Mouse (Mus musculus) heart, embryonic 12.5 days (tissue): ENCODE measurements around the gene Actr5. TPM values are rescaled to one million over a fixed set of nuclear protein-coding genes. Genes with fewer than 3 reads are reported as not detected.

Experiments
- ATAC-seq: fragments of 200-750 bp; cut with Nextera tagmentation; 2 replicates; pipeline ENCODE4 v1.8.0; 2017; ENCODE audit warnings: moderate TSS enrichment, moderate library complexity; ENCODE audit not compliant: insufficient number of reproducible peaks, low FRiP score
- H3K27ac ChIP-seq: fragments of 300-500 bp; sonication (generic); 2 replicates; pipeline ENCODE4 v1.5.1; 2016; ENCODE audit warnings: mild to moderate bottlenecking, moderate library complexity; ENCODE audit not compliant: poor library complexity, severe bottlenecking
- H3K27me3 ChIP-seq: fragments of 300-500 bp; sonication (generic); replicated peaks from 2 replicates; pipeline ENCODE4 v1.6.1; 2016; ENCODE audit warnings: mild to moderate bottlenecking, moderate library complexity
- H3K36me3 ChIP-seq: fragments of 300-500 bp; sonication (generic); 2 replicates; pipeline ENCODE4 v1.6.1; 2016; ENCODE audit warnings: mild to moderate bottlenecking, moderate library complexity
- H3K4me1 ChIP-seq: fragments of 300-500 bp; sonication (generic); replicated peaks from 2 replicates; pipeline ENCODE4 v1.6.1; 2016; ENCODE audit warnings: mild to moderate bottlenecking
- H3K4me2 ChIP-seq: fragments of 300-500 bp; sonication (generic); 2 replicates; pipeline ENCODE4 v1.6.1; 2016; ENCODE audit warnings: mild to moderate bottlenecking, moderate library complexity
- H3K4me3 ChIP-seq: fragments of 300-500 bp; sonication (generic); 2 replicates; pipeline ENCODE4 v1.5.1; 2016; ENCODE audit warnings: mild to moderate bottlenecking
- H3K9ac ChIP-seq: fragments of 300-500 bp; sonication (generic); 2 replicates; pipeline ENCODE4 v1.6.1; 2016; ENCODE audit warnings: mild to moderate bottlenecking, moderate library complexity
- H3K9me3 ChIP-seq: fragments of 300-500 bp; sonication (generic); replicated peaks from 2 replicates; pipeline ENCODE4 v1.6.1; 2016; ENCODE audit warnings: mild to moderate bottlenecking, moderate library complexity
- WGBS: fragments of 180-500 bp; shearing (Covaris S2); methylation state at CpG from one replicate; pipeline ENCODE4 v1.1.7; 2016; 5-methylcytosine and 5-hydroxymethylcytosine counted together
- microRNA counts: library from miRNA; unstranded; fragments of <30 nt; microRNA quantifications from one replicate; lab custom pipeline; 2017
- microRNA-seq: library from miRNA; unstranded; fragments of <30 nt; microRNA quantifications from one replicate; pipeline ENCODE4, GENCODE M21; 2017
- polyA plus RNA-seq: library from polyadenylated mRNA; unstranded; fragments of >200 nt; fragmentation: Nextera tagmentation; extraction: Ambion mirVana; gene quantifications from 2 replicates; pipeline ENCODE4 v1.2.1, GENCODE M21; 2016

The Actr5 gene
- polyA plus RNA-seq, 1 experiment from 2014 or later: 10.1 TPM

DNA sequence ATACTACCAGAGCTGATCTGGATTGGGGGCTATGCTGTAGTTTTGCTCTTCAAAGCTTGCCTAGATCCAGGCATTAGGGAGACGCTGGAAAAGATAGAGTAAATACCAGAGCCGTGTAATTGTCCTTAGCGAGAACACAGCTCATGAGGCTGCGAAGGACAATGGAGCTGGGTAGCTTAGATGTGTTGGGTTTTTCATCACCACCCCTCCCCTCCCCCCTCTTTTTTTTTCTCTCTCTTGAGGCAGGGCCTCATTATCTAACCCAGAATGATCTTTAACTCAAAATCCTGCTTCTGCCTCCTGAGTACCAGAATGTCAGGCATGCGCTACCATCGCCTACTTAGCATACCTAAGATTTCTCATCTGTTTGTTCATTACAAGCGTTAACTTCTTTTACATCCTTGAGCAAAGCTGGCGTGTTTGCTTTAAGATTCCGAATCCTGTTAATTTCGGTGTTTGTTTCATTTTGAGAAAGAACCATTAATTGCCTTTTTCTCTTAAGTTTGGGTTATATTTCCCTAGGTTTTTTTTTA lies 55.7 kb downstream of the Actr5 start:
- Histone ChIP-seq H3K9me3 (no peaks in the 10 kb centered on the region), H3K36me3 (no peaks in the 10 kb centered on the region), H3K4me3 (no peak overlapping the region), H3K27ac (no peak overlapping the region), H3K4me1 (peaks cover 19% of the 10 kb centered on the region), H3K27me3 (no peaks in the 10 kb centered on the region), H3K4me2 (no peak overlapping the region), H3K9ac (no peak overlapping the region)
- no peak for ATAC-seq
- 59% methylated on average over 10 of the region's 10 CpGs for WGBS

DNA sequence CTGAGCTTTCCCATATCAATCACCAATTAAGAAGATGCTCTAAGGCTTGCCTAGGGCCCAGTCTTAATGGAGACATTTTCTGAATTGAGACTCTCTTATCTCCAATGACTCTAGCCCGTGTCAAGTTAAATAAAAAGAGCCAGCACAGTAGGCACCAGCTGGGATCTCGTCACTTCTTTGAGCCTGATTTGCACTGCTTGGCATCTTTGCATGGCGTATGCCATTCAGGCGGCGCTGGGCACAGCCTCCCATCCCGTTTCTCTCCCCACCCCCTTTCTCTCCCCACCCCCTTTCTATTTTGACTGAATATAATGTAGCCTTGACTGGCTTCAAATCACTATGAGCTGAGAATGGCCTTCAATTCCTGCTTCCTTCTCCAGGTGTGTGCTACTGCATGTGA lies 57.0 kb downstream of the Actr5 start:
- Histone ChIP-seq H3K9me3 (no peaks in the 10 kb centered on the region), H3K27me3 (no peaks in the 10 kb centered on the region), H3K27ac (no peak overlapping the region), H3K36me3 (no peaks in the 10 kb centered on the region), H3K4me2 (no peak overlapping the region), H3K9ac (no peak overlapping the region), H3K4me3 (no peak overlapping the region), H3K4me1 (peaks cover 19% of the 10 kb centered on the region)
- ATAC-seq: no peak
- 82% methylated on average over 6 of the region's 6 CpGs for WGBS

DNA sequence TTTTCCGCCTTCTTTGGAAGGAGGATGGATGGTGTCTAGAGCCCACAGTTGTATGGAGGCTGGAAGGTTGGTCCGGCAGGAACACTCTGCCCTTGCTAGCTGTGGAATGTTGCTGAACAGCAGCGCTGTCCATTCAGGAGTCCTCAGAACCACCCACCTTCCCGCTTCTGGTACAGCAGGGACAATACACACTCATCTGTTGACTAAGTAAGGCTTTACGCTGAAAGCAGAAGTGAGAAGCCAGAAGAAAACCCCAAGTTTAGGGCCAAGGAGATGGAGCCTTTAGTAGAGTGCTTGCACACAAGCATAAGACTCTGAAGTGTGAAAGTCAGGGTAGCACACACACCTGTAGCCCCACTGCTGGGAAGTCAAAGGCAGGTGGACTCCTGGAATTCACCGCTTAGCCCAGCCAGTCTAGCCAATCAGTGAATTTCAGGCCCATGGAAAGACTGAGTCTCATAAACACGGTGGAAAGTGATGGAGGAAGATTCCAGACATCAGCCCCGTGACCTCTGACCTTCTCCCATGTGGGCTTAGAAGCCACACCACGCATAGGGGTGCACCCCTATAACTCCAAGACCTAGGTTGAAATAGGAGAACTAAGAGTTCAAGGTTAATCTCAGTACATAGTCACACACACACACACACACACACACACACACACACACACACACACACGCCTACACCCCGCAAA lies 57.8 kb downstream of the Actr5 start:
- no peak overlapping the region for H3K27ac ChIP-seq
- H3K36me3 ChIP-seq: no peaks in the 10 kb centered on the region
- no peak overlapping the region for H3K4me3 ChIP-seq
- no peak overlapping the region for H3K4me2 ChIP-seq
- H3K9ac ChIP-seq: no peak overlapping the region
- H3K27me3 ChIP-seq: no peaks in the 10 kb centered on the region
- WGBS: 60% methylated on average over 11 of the region's 11 CpGs
- peak; percentile 19; the same call in 1 of the 2 replicates for ATAC-seq
- H3K9me3 ChIP-seq: no peaks in the 10 kb centered on the region
- H3K4me1 ChIP-seq: peaks cover 19% of the 10 kb centered on the region

DNA sequence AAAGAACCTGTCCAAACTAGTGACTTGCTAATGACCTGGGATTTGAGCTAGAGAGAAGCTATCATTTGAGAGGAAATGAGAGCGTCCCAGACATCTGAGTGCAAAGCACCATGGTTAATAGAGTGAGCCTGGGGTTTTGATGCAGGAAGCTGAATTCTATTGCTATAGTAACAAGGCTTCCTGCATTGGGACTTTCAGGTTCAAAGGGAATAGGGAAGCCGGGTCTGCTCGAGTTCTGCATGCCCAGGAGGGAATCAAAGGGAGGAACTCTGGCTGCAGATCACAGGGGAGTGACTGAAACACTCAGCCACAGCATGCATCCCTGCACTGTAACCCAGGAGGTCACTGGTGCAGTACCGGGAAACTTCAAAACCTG lies 58.3 kb downstream of the Actr5 start:
- Histone ChIP-seq H3K27ac (no peak overlapping the region), H3K9ac (no peak overlapping the region), H3K4me3 (no peak overlapping the region), H3K9me3 (no peaks in the 10 kb centered on the region), H3K36me3 (no peaks in the 10 kb centered on the region), H3K4me1 (peaks cover 19% of the 10 kb centered on the region), H3K27me3 (no peaks in the 10 kb centered on the region), H3K4me2 (no peak overlapping the region)
- peak; percentile 37; the same call in 1 of the 2 replicates for ATAC-seq
- 28% methylated on average over 4 of the region's 4 CpGs for WGBS

DNA sequence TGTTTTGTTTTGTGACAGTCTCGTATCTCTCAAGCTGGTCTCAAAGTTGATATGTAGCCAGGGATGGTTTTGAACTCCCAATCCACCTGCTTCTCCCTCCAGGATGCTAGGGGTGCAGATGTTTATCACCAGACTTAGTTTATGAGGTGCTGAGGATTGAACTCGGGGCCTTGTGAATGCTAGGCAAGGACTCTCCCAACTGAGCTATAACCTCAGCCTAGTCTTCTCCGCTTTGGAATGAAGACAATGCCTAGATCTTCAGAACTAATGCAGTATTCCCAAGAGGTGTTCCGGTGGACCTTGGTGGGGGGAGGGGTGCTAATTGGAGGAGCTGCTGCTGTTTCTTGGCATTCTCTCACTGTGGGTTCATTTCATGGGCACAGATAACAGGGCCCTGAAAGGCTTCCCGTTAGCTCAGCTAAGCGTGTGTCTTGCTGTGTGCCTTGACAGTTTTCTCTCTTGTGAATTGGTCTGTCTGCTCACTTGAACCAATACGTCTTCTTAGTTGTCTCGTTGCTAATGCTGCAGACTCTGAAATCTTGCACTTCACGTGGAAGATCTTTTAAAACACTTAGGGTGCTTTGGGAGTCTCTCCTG lies 59.7 kb downstream of the Actr5 start:
- no peak overlapping the region for H3K4me3 ChIP-seq
- no peak overlapping the region for H3K9ac ChIP-seq
- ATAC-seq: no peak
- no peaks in the 10 kb centered on the region for H3K36me3 ChIP-seq
- no peaks in the 10 kb centered on the region for H3K27me3 ChIP-seq
- no peak overlapping the region for H3K27ac ChIP-seq
- peaks cover 32% of the 10 kb centered on the region for H3K4me1 ChIP-seq
- no peak overlapping the region for H3K4me2 ChIP-seq
- WGBS: 49% methylated on average over 9 of the region's 9 CpGs
- H3K9me3 ChIP-seq: no peaks in the 10 kb centered on the region

DNA sequence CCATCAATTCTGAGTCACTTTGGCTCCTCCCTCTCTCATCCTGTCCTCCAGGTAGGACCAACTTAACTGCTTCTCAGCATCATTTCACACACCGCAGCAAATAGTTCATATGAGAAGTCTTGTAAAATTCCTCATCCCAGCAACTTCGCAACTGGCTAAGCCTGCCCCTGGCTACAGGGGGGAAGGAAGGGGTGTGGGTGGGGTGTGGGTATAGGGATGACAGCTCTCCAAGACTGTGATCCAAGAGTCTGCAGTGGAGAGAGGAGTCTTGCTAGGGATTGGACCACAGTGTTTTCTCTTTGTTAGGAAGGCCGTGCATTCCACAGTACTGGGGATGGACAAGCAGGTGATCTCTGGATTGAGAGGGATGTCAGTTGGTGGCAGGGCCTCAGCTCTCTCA lies 60.2 kb downstream of the Actr5 start:
- Histone ChIP-seq H3K9ac (no peak overlapping the region), H3K4me1 (peaks cover 38% of the 10 kb centered on the region), H3K4me3 (no peak overlapping the region), H3K36me3 (no peaks in the 10 kb centered on the region), H3K27ac (no peak overlapping the region), H3K4me2 (no peak overlapping the region), H3K27me3 (no peaks in the 10 kb centered on the region), H3K9me3 (no peaks in the 10 kb centered on the region)
- WGBS: 72% methylated on average over 3 of the region's 3 CpGs
- ATAC-seq: no peak

DNA sequence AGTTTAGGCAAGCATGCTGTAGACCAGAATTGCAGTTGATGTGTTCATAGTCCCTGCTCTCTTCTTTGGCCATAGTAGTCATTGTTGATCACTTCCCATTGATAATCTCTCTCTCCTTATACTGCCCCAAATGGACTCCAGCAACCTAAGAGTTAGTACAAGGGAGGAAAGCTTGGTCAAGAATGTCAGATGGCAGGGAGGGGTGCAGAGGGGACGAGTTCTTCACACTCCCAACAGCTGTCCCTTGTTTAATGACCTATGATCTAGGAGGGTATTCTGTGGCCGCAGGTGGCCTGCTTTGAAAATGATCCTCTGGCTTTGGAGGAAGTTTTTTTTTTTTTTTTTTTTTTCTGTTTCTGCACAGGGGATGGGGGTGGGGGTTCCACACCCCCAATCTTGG lies 61.7 kb downstream of the Actr5 start:
- H3K4me1 ChIP-seq: peaks cover 40% of the 10 kb centered on the region
- no peak overlapping the region for H3K27ac ChIP-seq
- 71% methylated on average over 2 of the region's 2 CpGs for WGBS
- H3K9ac ChIP-seq: no peak overlapping the region
- H3K4me2 ChIP-seq: no peak overlapping the region
- H3K36me3 ChIP-seq: no peaks in the 10 kb centered on the region
- no peak overlapping the region for H3K4me3 ChIP-seq
- no peaks in the 10 kb centered on the region for H3K9me3 ChIP-seq
- ATAC-seq: no peak
- no peaks in the 10 kb centered on the region for H3K27me3 ChIP-seq

DNA sequence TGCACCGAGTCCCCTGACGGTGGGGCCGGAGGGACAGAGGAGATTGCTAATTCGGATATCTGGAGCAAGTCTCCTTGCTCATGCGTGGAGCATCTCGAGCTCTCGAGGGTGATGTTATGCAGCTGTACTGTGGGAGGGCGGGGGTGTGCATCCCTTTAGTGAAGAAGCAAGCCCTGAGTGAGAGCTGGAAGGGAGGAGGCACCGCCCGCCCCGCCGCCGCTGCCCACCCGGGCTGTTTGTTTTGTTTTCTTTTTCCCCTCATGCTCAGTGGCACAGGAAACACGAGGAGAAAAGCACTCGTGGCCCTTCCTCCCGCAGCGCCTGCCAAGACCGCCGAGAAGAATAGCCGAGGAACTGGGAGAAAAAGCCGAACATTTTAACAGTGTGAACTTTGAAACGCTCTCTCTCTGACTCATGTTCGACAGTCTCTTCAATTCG lies 63.1 kb downstream of the Actr5 start:
- H3K4me3 ChIP-seq: no peak overlapping the region
- ATAC-seq: peak; percentile 30; the same call in 1 of the 2 replicates
- H3K4me2 ChIP-seq: peak overlapping the region; percentile 35
- peak overlapping the region; percentile 13; the same call in 1 of the 2 replicates for H3K9ac ChIP-seq
- peaks cover 31% of the 10 kb centered on the region for H3K4me1 ChIP-seq
- H3K27me3 ChIP-seq: no peaks in the 10 kb centered on the region
- no peaks in the 10 kb centered on the region for H3K9me3 ChIP-seq
- WGBS: 47% methylated on average over 25 of the region's 25 CpGs
- no peaks in the 10 kb centered on the region for H3K36me3 ChIP-seq
- peak overlapping the region; percentile 30; the same call in 1 of the 2 replicates for H3K27ac ChIP-seq

MicroRNAs within 50 kb of the gene (microRNA counts, 519-probe panel; counts per million panel counts)
- not detected for microRNA mmu-miR-3474 (lab: Ali Mortazavi, UCI)

Small RNA genes lying within 50 kb of the gene (microRNA-seq; reads per million reads assigned to microRNA genes)
- gene Mir3474: 4.0 reads per million, percentile 13 among the genes with 10 or more reads in this experiment

Other genes starting within 250 kb of the Actr5 start
- 0.55 and 1.1 TPM in 2 replicates for gene Snhg11, start 249.2 kb upstream of the Actr5 start, polyA plus RNA-seq
- 12.8 and 15.8 TPM in 2 replicates for gene Ralgapb, start 215.0 kb upstream of the Actr5 start, polyA plus RNA-seq
- not detected in 2 replicates for gene Adig, start 122.3 kb upstream of the Actr5 start, polyA plus RNA-seq
- gene Arhgap40, start 112.1 kb upstream of the Actr5 start, polyA plus RNA-seq: 0.19 TPM in 1 of 2 replicates, not detected in the other
- 0.08 TPM in 1 of 2 replicates, not detected in the other for gene Slc32a1, start 14.1 kb upstream of the Actr5 start, polyA plus RNA-seq
- gene Ppp1r16b, start 40.5 kb downstream of the Actr5 start, polyA plus RNA-seq: 4.0 and 4.6 TPM in 2 replicates
- gene Fam83d, start 143.2 kb downstream of the Actr5 start, polyA plus RNA-seq: 59.7 and 65.2 TPM in 2 replicates
- gene Dhx35, start 169.9 kb downstream of the Actr5 start, polyA plus RNA-seq: 14.1 and 14.9 TPM in 2 replicates